Mouse (Mus musculus): Measurements from ENCODE around the gene Wdr12.
"Not testable (repeated sequence)": the region's sequence is repeated elsewhere in the genome, so short reads cannot be mapped to it uniquely, and the experiment has no call there.

Gene Wdr12

DNA sequence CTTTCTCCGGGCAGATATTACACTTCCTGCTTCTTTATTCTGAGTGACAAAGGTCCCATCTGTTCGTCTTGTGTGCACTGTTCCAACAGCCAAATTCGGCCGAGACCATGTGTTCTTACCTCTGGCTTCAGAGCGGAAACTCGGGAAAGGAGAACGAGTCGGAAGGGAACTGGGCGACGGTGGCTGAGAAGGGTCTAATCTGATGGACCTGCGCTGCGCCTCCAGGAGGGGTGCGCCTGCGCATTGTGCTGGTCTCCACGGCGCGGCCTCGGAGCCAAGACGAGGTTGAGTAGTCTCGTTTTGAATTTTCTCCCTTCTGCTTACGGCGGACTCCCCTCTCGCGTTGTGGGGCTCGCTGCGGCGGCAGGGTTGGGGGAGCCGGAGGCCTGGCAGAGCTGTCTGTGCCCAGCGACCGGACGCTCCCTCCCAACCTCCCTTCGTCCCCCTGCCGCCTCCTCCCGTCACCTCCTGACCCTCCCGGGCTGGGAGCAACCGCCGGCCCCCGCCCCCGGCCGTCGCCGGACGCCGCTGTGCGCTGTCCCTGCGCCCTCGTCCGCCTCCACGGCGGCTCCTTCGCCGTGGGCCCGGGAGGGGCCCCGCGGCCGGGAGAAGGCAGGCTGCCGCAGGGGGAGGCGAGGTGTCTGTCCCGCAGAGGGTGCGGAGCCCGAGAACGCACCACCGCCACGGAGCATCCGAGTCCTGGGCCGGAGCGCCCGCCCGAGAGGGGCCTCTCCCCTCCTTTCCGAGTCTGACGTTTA lies at the start of gene Wdr12, which contains the start of gene Carf:
Gene Wdr12, minus strand, starts transcription at position 622 of the 758 bp plus-strand sequence.
Gene Carf, plus strand, starts transcription at position 224 of the 758 bp plus-strand sequence.
- peak; percentile 94 to 97 for DNase-seq (ENCODE audit: low spot score in 2 of 2)

DNA sequence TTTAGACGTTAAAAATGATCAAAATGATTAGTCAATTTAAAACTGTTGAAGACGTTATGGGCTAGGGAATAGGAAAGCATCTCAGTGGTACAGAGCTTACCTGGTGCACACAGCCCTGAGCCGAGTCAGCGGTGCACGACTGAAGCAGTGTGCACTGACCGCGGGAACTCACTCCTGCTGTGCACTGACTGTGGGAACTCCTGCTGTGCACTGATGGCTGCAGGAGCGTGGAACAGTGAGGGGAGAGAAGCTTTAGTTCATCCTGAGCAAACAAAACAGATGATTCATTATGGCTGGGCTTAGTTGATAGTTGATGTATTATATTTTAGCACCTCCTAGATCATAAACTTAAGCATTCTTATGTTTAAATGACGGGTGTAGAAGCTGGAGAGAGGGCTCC lies 38.9 kb upstream of the Wdr12 start:
- DNase-seq (ENCODE audit: low spot score in 2 of 2), result no peak

DNA sequence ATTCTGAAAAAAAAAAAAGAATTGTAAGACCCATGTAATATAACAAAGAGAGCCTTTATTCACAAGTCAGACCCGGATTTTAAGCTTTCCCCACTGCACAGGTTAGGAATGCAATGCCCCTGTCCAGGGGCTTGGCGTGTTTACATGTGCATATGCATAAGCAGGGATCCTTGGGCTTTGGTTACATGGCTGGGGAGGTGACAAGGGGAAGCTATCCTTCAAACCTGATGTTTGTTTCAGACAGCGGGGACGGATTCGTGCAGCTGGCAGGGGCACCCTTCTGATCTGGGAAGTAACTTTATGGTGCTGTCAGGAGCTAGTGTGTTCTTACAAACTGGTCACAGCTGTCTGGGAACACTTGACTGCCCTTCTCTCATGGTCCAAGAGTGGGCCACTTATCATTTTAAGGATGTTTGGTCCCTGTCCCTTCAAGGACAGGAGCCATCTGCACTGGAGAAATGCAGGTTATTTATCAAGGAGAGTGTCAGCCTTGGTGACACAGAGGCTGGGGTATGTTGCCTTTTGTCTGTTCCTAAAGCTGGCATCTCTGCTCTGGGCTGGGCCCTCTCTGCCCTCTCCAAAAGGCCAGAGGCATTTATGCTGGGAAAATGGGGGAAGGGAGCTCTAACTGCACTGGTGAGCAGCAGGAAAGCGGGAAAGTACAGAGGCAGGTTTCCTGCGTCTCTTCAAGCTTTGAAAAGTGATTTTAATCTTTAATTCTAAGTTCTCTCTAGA lies 19.4 kb upstream of the Wdr12 start:
- no peak for DNase-seq (ENCODE audit: low spot score in 2 of 2)

DNA sequence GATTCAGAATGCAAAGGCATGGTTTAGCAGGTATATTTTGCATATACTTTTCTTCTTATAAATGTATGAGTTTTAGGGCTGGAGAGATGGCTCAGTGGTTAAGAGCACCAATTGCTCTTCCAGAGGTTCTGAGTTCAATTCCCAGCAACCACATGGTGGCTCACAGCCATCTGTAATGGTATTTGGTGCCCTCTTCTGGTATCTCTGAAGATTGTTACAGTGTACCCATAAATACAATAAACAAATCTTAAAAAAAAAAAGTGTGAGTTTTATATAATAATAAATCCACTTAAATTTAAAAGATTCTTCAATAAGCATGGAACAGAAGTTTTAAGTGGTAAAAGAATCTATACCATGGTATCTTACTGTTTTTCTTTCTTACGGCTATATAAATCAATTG lies 6.1 kb upstream of the Wdr12 start:
- no peak for DNase-seq (ENCODE audit: low spot score in 2 of 2)

DNA sequence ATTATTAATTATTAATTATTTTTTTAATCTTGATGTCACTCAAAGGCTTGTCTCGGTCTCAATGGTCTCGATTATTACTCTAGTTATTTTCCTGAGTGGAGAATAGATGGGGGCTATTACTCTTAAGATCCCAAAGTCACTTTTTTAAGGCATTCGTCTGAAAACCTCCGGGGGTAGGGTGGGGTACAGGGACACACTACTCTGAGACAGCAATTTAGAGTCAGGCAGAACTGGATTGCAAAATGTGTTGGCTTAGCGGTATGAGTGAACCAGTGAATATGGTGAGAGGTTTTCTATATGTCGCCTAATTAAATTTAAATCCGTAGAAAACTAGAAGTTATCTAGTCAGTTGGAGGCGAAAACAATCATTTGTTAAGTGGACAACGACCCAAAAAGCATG lies 394 bp upstream of the Wdr12 start:
- DNase-seq (ENCODE audit: low spot score in 2 of 2), result no peak

DNA sequence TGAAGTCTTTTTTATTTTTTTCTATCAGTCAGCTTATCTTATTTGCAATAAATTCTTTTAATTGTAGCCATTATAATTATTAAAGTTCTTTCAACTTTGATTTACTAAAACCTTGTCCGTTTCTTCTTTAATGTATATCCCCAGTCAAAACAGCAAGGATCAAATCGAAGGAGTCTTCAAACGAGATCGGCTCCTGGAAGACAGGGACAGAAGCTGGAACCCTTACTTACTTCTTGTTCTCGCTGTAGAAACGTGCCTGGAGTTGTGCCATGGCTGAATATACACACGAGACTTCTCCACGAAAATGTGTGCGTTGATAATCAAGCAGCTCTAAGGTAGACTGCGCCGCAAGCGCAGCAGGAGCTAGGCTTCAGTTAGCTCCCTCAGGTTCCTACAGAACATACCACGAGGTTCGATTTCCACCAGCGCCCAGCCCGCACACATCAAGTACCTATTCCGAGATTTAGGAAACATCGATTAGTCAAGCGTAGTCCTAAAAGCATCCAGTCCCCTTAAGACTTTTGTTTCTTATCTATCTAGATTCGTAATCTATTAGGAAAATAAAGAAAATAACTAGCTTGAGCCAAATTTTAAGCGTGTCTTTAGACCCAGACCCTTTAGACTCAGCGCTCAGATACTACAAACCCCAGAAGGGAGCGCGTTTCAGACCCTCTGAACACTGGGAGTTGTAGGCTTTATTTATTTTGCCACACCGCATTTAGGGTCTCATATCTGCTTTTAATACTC lies 995 bp downstream of the Wdr12 start:
- DNase-seq (ENCODE audit: low spot score in 2 of 2), result peak; percentile 43 to 60

DNA sequence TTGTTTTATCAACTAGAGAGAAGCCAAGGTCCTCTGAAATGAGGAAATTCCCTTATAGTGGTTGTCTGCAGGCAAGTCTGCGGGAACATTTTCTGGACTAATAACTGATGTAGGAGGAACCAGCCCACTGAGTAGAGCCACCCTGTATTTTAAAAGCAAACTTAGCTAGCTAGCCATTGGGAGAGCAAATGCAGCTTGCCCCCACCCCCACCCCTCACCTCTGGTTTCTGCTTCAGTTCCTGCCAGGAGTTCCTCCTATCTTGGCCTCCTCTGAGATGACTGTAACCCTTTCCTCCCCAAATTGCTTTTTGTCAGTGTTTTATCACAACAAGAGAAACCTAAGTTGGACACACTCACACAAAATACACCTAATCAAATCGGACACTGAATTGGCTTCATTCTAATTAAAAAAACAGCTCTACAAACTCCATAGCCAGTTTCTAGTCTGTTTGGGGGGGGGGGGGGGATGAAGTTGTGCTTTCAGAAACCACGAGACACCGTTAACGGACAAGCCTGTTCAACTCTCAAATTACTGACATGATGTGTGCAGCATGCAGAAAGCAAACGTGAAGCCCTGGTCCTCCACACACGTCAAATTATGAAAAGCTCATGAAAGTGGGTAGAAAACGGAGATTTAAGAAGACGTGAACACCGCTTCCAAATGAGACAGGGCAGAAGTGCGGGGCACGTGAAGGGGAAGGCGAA lies 1.7 kb downstream of the Wdr12 start:
- DNase-seq (ENCODE audit: low spot score in 2 of 2), result no peak

DNA sequence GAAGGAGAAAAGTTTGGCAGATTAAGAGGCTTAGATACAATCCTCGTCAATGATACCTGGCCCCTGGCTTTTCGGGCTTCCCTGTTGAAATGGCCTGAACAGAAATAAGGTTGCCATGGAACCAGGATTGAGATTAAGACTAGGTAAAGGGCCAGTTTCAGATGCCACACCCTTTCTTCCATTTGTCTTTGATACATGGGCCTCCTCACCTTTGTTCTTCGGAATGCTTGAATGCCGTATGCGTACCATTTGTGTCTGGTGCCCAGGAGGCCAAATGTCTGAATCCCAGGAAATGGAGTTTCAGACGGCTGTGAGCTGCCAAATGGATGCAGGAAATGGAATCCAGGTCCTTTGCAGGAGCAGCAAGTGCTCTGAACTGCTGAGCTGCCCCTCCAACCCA lies 22.0 kb downstream of the Wdr12 start:
- no peak for DNase-seq (ENCODE audit: low spot score in 2 of 2)

DNA sequence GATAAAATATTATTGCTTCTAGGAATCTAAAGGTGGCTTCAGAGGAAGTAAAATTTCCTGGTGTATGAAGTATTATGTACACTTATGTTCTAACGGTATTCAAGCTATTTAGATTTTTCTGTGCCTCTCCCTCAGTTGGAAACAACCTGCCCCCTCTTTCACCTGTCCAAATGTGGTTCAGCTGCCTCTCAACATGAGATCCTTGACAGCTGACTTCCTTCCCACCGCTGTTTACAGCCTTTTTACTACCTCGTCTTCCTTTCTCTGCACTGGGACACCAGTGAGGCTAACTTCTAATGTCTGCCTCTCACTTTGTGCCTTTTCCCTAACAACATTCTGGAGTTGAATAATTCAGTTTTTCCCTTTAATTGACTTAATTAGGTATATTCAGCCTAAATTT lies 22.9 kb downstream of the Wdr12 start:
- DNase-seq (ENCODE audit: low spot score in 2 of 2), result no peak

DNA sequence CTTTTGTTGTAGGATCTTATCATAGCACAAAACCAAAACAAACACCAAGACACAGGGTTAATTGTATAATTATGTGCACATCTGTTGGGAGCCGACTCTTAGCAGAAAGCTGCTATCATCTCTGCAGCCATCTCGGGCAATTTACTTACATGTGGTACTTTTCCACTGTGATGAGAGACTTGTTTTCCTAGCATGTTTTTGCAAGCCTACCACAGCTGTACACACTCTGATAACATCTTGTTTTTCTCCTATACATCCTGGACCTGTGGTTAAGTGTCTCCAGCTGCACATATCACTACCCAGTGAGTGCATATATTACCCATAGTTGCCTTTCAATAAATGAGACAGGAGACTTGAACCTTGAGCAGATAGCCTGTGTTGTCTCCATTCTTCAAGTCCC lies 23.5 kb downstream of the Wdr12 start:
- DNase-seq (ENCODE audit: low spot score in 2 of 2), result no peak

DNA sequence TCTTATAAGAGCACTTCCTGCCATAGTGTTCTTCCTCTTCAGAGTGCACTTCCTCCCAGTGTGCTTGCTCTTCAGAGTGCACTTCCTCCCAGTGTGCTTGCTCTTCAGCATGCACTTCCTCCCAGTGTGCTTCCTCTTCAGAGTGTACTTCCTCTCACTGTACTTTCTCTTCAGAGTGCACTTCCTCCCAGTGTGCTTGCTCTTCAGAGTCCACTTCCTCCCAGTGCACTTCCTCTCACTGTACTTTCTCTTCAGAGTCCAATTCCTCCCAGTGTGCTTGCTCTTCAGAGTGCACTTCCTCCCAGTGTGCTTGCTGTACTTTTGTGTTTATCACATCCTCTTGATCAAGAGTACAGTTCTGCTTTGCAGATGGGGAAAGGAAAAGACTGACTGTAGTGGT lies 27.7 kb downstream of the Wdr12 start:
- DNase-seq (ENCODE audit: low spot score in 2 of 2), result not testable (repeated sequence)

DNA sequence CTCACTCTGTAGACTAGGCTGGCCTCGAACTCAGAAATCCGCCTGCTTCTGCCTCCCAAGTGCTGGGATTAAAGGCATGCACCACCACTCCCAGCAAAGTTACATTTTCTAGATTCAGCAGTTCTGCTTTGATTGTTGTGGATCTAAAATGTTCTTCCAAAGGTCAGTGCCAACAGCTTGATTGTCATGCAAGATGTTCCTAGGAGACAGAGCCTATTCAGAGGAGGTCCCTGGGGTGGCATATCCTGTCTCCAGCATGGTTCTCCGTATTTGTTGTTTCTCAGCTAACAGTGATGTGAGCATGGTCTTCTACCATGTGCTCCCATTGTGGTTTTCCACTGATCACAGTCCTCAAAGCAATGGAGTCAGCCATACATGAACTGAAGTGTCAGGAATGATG lies 42.1 kb downstream of the Wdr12 start:
- no peak for DNase-seq (ENCODE audit: low spot score in 2 of 2)

DNA sequence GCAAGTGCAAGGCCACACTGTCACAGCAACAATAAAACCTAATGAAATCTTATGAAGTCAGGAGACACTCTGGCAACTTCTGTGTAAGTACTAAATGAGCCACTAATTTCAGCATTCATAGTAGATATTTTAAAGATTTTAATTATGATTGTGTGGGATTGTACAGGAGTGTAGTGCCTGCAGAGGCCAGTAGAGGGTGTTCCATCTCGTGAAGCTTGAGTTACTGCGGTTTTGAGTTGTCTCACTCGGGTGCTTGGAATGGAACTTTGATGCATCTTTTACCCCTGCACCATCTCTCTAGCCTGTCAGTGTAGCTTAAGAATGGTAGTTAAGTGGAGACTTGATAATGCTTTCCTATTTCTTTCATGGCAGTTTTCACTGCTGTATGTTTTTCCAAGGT lies 43.8 kb downstream of the Wdr12 start:
- DNase-seq (ENCODE audit: low spot score in 2 of 2), result no peak

DNA sequence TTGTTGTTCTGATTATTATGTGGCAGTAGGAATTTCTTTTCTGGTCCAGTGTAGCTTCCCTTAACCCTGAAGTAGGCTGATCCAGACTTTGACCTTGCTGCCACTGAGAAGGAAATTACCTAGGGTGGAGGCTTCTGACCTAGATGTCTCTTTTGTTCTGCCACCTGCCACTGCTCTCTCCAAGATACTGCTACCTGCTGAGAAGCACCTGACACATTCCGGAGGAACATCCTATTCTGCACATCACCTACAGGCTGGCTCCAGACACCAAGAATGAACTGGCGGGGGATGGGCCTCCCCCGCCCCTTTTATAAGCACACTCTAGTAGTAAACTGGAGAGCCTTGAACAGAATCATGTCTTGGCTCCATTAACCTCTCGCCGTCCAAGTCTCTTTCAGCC lies 51.0 kb downstream of the Wdr12 start:
- DNase-seq (ENCODE audit: low spot score in 2 of 2), result not testable (repeated sequence)

DNA sequence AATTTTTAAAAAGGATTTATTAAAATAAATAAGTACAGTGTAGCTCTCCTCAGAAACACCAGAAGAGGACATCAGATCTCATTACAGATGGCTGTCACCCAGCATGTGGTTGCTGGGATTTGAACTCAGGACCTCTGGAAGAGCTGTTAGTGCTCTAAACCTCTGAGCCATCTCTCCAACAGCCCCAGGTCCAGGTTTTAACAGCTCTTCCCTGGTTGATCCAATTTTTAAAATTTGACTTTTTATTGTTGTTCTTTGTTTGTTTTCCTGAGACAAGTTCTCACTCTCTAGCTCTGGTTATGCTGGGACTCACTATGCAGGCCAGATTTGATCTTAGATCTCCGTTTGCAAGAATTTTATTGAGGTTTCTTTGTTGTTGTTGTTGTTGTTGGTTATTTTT lies 53.9 kb downstream of the Wdr12 start:
- DNase-seq (ENCODE audit: low spot score in 2 of 2), result no peak

DNA sequence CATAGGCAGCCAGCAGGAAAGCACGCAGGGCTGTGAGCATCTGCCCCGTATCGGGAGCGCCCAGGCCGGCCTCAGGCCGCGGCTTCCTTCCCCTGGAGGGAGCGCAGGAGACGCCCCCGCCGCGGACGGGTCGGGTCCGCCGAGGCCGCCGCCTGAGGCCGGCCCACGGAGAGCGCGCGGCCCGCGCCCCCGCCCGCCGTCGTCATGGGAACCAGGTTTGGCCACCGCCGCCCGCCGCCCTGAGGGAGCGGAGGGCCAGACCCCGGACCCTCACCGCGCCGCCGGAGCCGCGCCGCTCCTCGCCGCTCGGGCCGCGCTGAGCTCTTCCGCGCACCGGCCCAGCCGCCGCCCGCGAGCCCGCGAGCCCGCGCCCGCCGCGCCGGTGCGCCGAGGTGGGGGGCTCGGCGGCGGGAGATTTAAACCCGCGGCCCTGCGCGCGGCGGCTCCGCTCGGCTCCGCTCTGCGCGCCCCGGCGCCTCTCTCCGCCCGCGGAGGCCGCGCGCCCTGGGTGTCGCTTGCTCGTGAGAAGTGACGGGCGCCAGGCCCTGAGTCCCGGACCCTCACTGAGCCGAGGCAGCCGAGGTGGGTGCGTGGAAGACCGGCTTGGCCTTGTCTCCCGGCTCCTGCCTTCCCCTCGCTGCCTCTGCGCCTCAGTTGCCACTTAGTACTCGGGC lies 55.5 kb downstream of the Wdr12 start, which contains the start of gene Ica1l:
Gene Ica1l, minus strand, starts transcription at position 389 of the 674 bp plus-strand sequence.
- DNase-seq (ENCODE audit: low spot score in 2 of 2), result peak; percentile 15 to 46

DNA sequence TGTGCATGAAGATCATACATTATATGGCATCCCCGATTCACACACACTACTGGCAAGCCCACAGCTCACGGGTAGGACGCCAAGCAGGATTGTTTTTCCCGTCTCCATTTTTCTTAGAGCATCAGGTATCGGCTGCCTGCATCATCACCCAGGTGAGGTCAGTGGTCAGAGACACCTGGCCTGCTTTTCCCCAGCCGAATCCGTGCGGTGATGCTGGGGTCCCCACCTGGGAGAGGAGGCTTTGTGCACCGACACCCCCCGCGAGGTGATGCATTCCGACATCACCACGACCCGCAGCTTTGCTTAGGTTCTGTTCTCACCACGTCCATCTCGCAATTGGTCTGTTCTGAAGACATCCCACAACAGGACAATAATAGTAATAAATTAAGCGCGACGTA lies 56.0 kb downstream of the Wdr12 start:
- DNase-seq (ENCODE audit: low spot score in 2 of 2), result peak; percentile 17 to 25

DNA sequence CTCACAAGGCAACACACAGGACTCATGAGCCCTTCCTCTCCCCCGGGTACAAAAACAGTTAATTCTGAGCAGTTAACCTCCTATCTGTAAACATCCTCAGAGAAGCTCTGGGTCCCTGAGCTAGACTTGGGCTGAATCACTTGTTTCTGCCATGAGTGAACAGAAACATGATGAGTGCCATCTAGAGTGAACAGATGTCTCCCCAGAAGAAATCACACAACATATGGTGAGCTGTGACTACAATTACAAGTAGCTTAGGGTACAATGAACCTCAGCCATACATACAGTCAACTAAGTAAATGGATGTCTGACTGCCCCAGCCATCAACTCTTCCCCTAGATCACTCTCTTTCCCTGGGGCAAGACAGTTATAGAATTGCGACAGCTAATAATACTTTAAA lies 63.4 kb downstream of the Wdr12 start:
- DNase-seq (ENCODE audit: low spot score in 2 of 2), result no peak

Data from frontal cortex, postnatal 10 days (tissue).